Mouse (Mus musculus) mouse embryonic stem cell (cell line): ENCODE data around the gene Esf1.
"Not testable (repeated sequence)": the region's sequence is repeated elsewhere in the genome, so short reads cannot be mapped to it uniquely, and the experiment has no call there.

Experiments
- in situ Hi-C, 2 experiments: fragments of 300-500 bp; cut with MboI; formaldehyde crosslinking; loops; 1 replicate in 1 of 2; 3 replicates in 1 of 2; pipeline ENCODE4 v1.14.3; 2019 to 2020; ENCODE audit warnings: low sequenced_read_pairs in 2 of 2, low pct_unique_long_range_greater_than_20kb in 1 of 2, mixed read lengths in 1 of 2; ENCODE audit not compliant: unreplicated experiment in 1 of 2

The Esf1 gene

GRCm38 (mm10) chr2:140100551-140101474 lies 69.6 kb downstream of the Esf1 start:
- in situ Hi-C loops: no loop called here

GRCm38 (mm10) chr2:140099971-140100370 lies 70.4 kb downstream of the Esf1 start:
- in situ Hi-C loops: no loop called here

DNA sequence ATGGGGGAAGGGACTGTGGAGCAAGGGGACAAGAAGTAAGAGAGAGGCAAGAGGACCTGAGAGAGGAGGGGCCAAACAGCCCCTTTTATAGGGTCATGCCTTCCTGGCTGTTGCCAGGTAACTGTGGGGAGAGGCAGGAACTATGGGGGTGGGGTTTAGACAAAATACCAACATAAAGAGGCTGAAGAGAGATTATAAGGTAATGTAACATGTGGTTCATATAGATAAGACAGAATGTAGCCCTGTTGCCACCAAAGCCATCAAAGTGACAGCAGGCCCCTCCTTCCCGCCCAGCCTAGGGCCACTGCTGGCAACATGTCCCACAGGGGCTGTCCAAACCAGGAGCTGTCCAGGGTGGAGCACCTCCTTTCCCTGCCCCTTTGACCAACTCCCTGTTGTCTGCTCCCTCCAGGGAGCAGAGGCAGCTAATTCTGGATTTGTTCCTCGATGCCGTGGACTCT lies 73.2 kb downstream of the Esf1 start:
- in situ Hi-C loops: no loop called here

DNA sequence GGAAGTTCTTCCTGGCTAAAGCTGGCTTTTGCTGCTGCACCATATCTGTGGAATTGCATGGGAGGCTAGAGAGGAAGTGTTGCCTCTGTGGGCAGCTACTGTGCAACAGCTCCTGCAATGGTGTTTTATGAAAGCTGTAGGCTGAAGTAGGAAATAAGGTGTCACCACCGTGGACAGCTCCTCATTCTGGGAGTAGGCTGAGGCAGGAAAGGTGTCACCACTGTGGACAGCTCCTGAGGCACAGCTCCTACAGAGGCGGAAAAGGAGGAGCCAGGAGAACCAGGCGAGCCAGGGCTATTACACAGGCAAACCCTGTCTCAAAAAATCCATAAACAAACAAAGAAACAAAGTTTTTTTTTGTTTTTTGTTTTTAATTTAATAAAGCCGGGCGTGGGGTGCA lies 74.3 kb downstream of the Esf1 start:
- in situ Hi-C loops: no loop called here

GRCm38 (mm10) chr2:140093433-140093832 lies 76.9 kb downstream of the Esf1 start:
- in situ Hi-C loops: no loop called here

DNA sequence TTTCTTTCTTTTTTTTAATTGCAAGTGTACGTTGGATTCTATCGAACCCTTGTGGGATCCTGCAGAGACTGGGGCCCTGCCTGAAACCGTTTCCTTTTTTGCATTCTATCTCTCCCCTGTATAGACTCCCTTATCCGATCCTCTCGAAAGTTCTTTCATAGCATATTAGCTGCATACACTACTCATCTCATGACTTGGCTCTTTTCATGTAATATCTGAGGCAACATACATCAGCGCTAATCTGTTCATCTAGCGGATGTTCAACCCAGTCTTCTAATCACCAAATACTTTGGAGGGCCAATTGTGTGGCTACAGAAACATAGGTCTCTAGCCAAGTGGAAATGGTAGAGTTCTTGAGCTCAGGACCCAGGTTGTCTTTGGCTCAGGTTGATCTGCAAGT lies 86.1 kb downstream of the Esf1 start:
- in situ Hi-C loops: no loop called here

- in situ Hi-C loops: no loop called here
These were observed 89.4 kb downstream of the Esf1 start for GRCm38 (mm10) chr2:140080747-140081577.

- in situ Hi-C loops: not testable (repeated sequence)
These were observed 91.1 kb downstream of the Esf1 start for GRCm38 (mm10) chr2:140079284-140079683.

DNA sequence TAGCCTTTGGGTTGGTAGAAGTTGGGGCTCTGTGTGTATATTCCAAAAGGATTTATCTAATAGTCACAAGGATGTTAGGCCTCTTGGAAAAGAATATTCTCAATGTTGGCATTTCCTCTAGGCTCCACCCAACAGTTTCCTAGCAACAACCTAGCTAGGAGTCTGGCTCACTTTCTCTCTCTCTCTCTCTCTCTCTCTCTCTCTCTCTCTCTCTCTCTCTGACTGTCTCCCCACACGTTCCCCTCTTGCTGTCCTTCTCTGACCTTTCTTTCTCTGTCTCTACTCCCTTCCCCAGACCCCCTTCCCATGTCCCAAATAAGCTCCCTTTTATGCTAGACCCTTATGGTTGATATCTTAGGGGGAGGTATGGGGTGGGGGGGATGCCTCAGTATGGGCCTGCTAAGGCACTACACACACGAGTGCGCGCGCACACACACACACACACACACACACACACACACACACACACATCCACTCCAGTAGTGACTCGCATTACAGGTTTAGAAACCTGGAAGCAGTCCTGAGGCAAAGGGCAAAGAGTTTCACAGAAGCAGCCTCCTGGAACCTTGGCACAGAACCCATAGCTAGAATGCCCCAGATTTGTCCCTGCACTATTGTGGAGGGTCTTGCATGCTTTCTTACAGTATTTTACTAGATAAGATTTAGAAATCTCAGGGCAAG lies 91.6 kb downstream of the Esf1 start:
- in situ Hi-C loops: no loop called here

- in situ Hi-C loops: no loop called here
These were observed 92.9 kb downstream of the Esf1 start for GRCm38 (mm10) chr2:140077476-140077875.

DNA sequence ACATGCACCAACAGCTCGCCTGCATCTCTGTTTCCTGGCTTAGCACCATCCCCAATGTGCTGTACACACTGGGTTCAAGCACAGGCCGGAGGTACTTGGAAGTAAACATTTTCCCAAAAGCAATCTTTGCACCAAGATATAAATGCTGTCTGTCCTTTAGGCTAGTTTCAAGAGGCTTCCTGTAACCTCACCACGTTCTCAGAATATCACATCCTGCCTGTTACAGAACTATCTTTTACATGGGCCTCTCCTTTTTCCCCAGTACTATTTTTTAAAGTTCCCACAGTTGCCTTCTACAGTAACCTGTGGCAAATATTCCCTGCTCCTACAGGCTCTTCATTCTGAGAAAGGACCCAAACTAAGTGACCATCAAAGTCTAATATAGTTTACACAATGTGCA lies 95.2 kb downstream of the Esf1 start:
- in situ Hi-C loops: no loop called here
